Mouse (Mus musculus): ENCODE measurements around the gene Dis3l2. TPM values are rescaled to one million over a fixed set of nuclear protein-coding genes. Genes with fewer than 3 reads are reported as not detected.

The Dis3l2 gene
- total RNA-seq, 1 experiment = 9.6 TPM

- H3K36me3 ChIP-seq (ENCODE audit: control insufficient read depth, insufficient read depth, low read length, poor library complexity, severe bottlenecking) = no peaks in the 10 kb centered on the region
- no peak overlapping the region for H3K27ac ChIP-seq (ENCODE audit: insufficient read depth, low read depth, low read length, poor library complexity, severe bottlenecking)
- DNase-seq (ENCODE audit: low read depth, low spot score) = no peak
- H3K9ac ChIP-seq (ENCODE audit: insufficient read depth, low read depth, low read length, poor library complexity, severe bottlenecking) = no peak overlapping the region
- in situ Hi-C loops (cut with MboI; ENCODE audit: low sequenced_read_pairs in 2 of 2, unreplicated experiment in 2 of 2) = no loop called here
- no peak for TF ChIP-seq ZNF384 (IDR thresholded peaks at IDR 0.05; ENCODE audit: low read depth, low read length)
- no peak for TF ChIP-seq ZC3H11A (IDR thresholded peaks at IDR 0.05; ENCODE audit: borderline replicate concordance, low read depth, low read length)
- TF ChIP-seq HCFC1 (IDR thresholded peaks at IDR 0.05; ENCODE audit: borderline replicate concordance, insufficient read depth, low read length) = no peak
- no peak for TF ChIP-seq CHD2 (IDR thresholded peaks at IDR 0.05; ENCODE audit: low read depth, low read length)
- no peaks in the 10 kb centered on the region for H3K4me1 ChIP-seq (ENCODE audit: control insufficient read depth in 2 of 2, insufficient read depth in 2 of 2, low read length in 2 of 2, poor library complexity in 1 of 2)
- H3K4me3 ChIP-seq (ENCODE audit: insufficient read depth in 1 of 2, low read depth in 1 of 2, low read length in 2 of 2, poor library complexity in 1 of 2, severe bottlenecking in 1 of 2) = no peak overlapping the region
- no peaks in the 10 kb centered on the region for H3K9me3 ChIP-seq (ENCODE audit: control insufficient read depth, insufficient read depth, low read depth, low read length)
These were observed 325.2 kb downstream of the Dis3l2 start for GRCm38 (mm10) chr1:87028786-87029185.

GRCm38 (mm10) chr1:87030652-87031051, 327.0 kb downstream of the Dis3l2 start:
- Histone ChIP-seq H3K4me3 (ENCODE audit: insufficient read depth in 1 of 2, low read depth in 1 of 2, low read length in 2 of 2, poor library complexity in 1 of 2, severe bottlenecking in 1 of 2) (no peak overlapping the region), H3K9me3 (ENCODE audit: control insufficient read depth, insufficient read depth, low read depth, low read length) (no peaks in the 10 kb centered on the region), H3K9ac (ENCODE audit: insufficient read depth, low read depth, low read length, poor library complexity, severe bottlenecking) (no peak overlapping the region), H3K4me1 (ENCODE audit: control insufficient read depth in 2 of 2, insufficient read depth in 2 of 2, low read length in 2 of 2, poor library complexity in 1 of 2) (peaks cover 2 to 7% of the 10 kb centered on the region in 2 experiments; a peak in 3 of 4 replicates), H3K36me3 (ENCODE audit: control insufficient read depth, insufficient read depth, low read length, poor library complexity, severe bottlenecking) (no peaks in the 10 kb centered on the region), H3K27ac (ENCODE audit: insufficient read depth, low read depth, low read length, poor library complexity, severe bottlenecking) (no peak overlapping the region)
- no peak for TF ChIP-seq ZC3H11A (IDR thresholded peaks at IDR 0.05; ENCODE audit: borderline replicate concordance, low read depth, low read length)
- in situ Hi-C loops (cut with MboI; ENCODE audit: low sequenced_read_pairs in 2 of 2, unreplicated experiment in 2 of 2) = no loop called here
- DNase-seq (ENCODE audit: low read depth, low spot score) = no peak

- DNase-seq (ENCODE audit: low read depth, low spot score) = no peak
- H3K27ac ChIP-seq (ENCODE audit: insufficient read depth, low read depth, low read length, poor library complexity, severe bottlenecking) = no peak overlapping the region; the same call in 1 of the 2 replicates
- H3K36me3 ChIP-seq (ENCODE audit: control insufficient read depth, insufficient read depth, low read length, poor library complexity, severe bottlenecking) = no peaks in the 10 kb centered on the region
- no peaks in the 10 kb centered on the region for H3K9me3 ChIP-seq (ENCODE audit: control insufficient read depth, insufficient read depth, low read depth, low read length)
- in situ Hi-C loops (cut with MboI; ENCODE audit: low sequenced_read_pairs in 2 of 2, unreplicated experiment in 2 of 2) = no loop called here
- TF ChIP-seq MAFK (IDR thresholded peaks at IDR 0.05; ENCODE audit: insufficient read depth, low read depth, low read length) (no peak), ZNF384 (IDR thresholded peaks at IDR 0.05; ENCODE audit: low read depth, low read length) (no peak), HCFC1 (IDR thresholded peaks at IDR 0.05; ENCODE audit: borderline replicate concordance, insufficient read depth, low read length) (no peak), CHD2 (IDR thresholded peaks at IDR 0.05; ENCODE audit: low read depth, low read length) (no peak), ZC3H11A (IDR thresholded peaks at IDR 0.05; ENCODE audit: borderline replicate concordance, low read depth, low read length) (no peak)
- H3K9ac ChIP-seq (ENCODE audit: insufficient read depth, low read depth, low read length, poor library complexity, severe bottlenecking) = no peak overlapping the region
- H3K4me3 ChIP-seq (ENCODE audit: insufficient read depth in 1 of 2, low read depth in 1 of 2, low read length in 2 of 2, poor library complexity in 1 of 2, severe bottlenecking in 1 of 2) = no peak overlapping the region
- H3K4me1 ChIP-seq (ENCODE audit: control insufficient read depth in 2 of 2, insufficient read depth in 2 of 2, low read length in 2 of 2, poor library complexity in 1 of 2) = peaks cover 2 to 17% of the 10 kb centered on the region in 2 experiments; a peak in 3 of 4 replicates
These were observed 328.9 kb downstream of the Dis3l2 start for GRCm38 (mm10) chr1:87032466-87032865.

- Histone ChIP-seq H3K4me3 (ENCODE audit: insufficient read depth in 1 of 2, low read depth in 1 of 2, low read length in 2 of 2, poor library complexity in 1 of 2, severe bottlenecking in 1 of 2) (no peak overlapping the region), H3K4me1 (ENCODE audit: control insufficient read depth in 2 of 2, insufficient read depth in 2 of 2, low read length in 2 of 2, poor library complexity in 1 of 2) (peaks cover 2 to 17% of the 10 kb centered on the region in 2 experiments; a peak in 3 of 4 replicates), H3K36me3 (ENCODE audit: control insufficient read depth, insufficient read depth, low read length, poor library complexity, severe bottlenecking) (no peaks in the 10 kb centered on the region), H3K9me3 (ENCODE audit: control insufficient read depth, insufficient read depth, low read depth, low read length) (no peaks in the 10 kb centered on the region), H3K27ac (ENCODE audit: insufficient read depth, low read depth, low read length, poor library complexity, severe bottlenecking) (no peak overlapping the region), H3K9ac (ENCODE audit: insufficient read depth, low read depth, low read length, poor library complexity, severe bottlenecking) (no peak overlapping the region)
- no peak for DNase-seq (ENCODE audit: low read depth, low spot score)
- 0 out of 2 replicates have a peak, but pooled peaks have one; percentile 44 for TF ChIP-seq MAFK (IDR thresholded peaks at IDR 0.05; ENCODE audit: insufficient read depth, low read depth, low read length)
- no peak for TF ChIP-seq HCFC1 (IDR thresholded peaks at IDR 0.05; ENCODE audit: borderline replicate concordance, insufficient read depth, low read length)
- in situ Hi-C loops (cut with MboI; ENCODE audit: low sequenced_read_pairs in 2 of 2, unreplicated experiment in 2 of 2) = no loop called here
These were observed 332.0 kb downstream of the Dis3l2 start for GRCm38 (mm10) chr1:87035532-87036161.

- Histone ChIP-seq H3K4me1 (ENCODE audit: control insufficient read depth in 2 of 2, insufficient read depth in 2 of 2, low read length in 2 of 2, poor library complexity in 1 of 2) (peaks cover 2 to 17% of the 10 kb centered on the region in 2 experiments; a peak in 3 of 4 replicates), H3K36me3 (ENCODE audit: control insufficient read depth, insufficient read depth, low read length, poor library complexity, severe bottlenecking) (no peaks in the 10 kb centered on the region), H3K9ac (ENCODE audit: insufficient read depth, low read depth, low read length, poor library complexity, severe bottlenecking) (no peak overlapping the region), H3K27ac (ENCODE audit: insufficient read depth, low read depth, low read length, poor library complexity, severe bottlenecking) (no peak overlapping the region), H3K4me3 (ENCODE audit: insufficient read depth in 1 of 2, low read depth in 1 of 2, low read length in 2 of 2, poor library complexity in 1 of 2, severe bottlenecking in 1 of 2) (no peak overlapping the region), H3K9me3 (ENCODE audit: control insufficient read depth, insufficient read depth, low read depth, low read length) (no peaks in the 10 kb centered on the region)
- no peak for DNase-seq (ENCODE audit: low read depth, low spot score)
- in situ Hi-C loops (cut with MboI; ENCODE audit: low sequenced_read_pairs in 2 of 2, unreplicated experiment in 2 of 2) = no loop called here
- TF ChIP-seq ZNF384 (IDR thresholded peaks at IDR 0.05; ENCODE audit: low read depth, low read length) (no peak), CHD2 (IDR thresholded peaks at IDR 0.05; ENCODE audit: low read depth, low read length) (no peak), ZC3H11A (IDR thresholded peaks at IDR 0.05; ENCODE audit: borderline replicate concordance, low read depth, low read length) (no peak), MAFK (IDR thresholded peaks at IDR 0.05; ENCODE audit: insufficient read depth, low read depth, low read length) (no peak), HCFC1 (IDR thresholded peaks at IDR 0.05; ENCODE audit: borderline replicate concordance, insufficient read depth, low read length) (no peak)
These were observed 332.7 kb downstream of the Dis3l2 start for GRCm38 (mm10) chr1:87036334-87036733.

Measured in ES-E14 (cell line).